Mouse (Mus musculus) stomach, embryonic 14.5 days (tissue): ENCODE results near the gene Slc27a4. TPM values are rescaled to one million over a fixed set of nuclear protein-coding genes. Genes with fewer than 3 reads are reported as not detected.

Source experiments
- ATAC-seq: fragments of 200-750 bp; cut with Nextera tagmentation; 2 replicates; pipeline ENCODE4 v1.8.0; 2017; ENCODE audit warnings: low read depth, moderate TSS enrichment; ENCODE audit not compliant: insufficient number of reproducible peaks, insufficient read depth, low FRiP score
- H3K27ac ChIP-seq: fragments of 300-500 bp; sonication (generic); 2 replicates; pipeline ENCODE4 v1.5.1; 2014; ENCODE audit warnings: mild to moderate bottlenecking, low read length, moderate library complexity, mixed read lengths
- H3K27me3 ChIP-seq: fragments of 300-500 bp; sonication (generic); 2 replicates; pipeline ENCODE4 v1.6.1; 2014; ENCODE audit warnings: low read length, control low read depth, mixed read lengths; ENCODE audit not compliant: control insufficient read depth, insufficient read depth
- H3K36me3 ChIP-seq: fragments of 300-500 bp; sonication (generic); 2 replicates; pipeline ENCODE4 v1.6.1; 2014; ENCODE audit warnings: mild to moderate bottlenecking, control low read depth, low read length, moderate library complexity, mixed read lengths; ENCODE audit not compliant: control insufficient read depth, insufficient read depth
- H3K4me1 ChIP-seq: fragments of 300-500 bp; sonication (generic); 2 replicates; pipeline ENCODE4 v1.6.1; 2014; ENCODE audit warnings: low read length, control low read depth, mixed read lengths; ENCODE audit not compliant: control insufficient read depth, insufficient read depth
- H3K4me2 ChIP-seq: fragments of 300-500 bp; sonication (generic); replicated peaks from 2 replicates; pipeline ENCODE4 v1.6.1; 2014; ENCODE audit warnings: low read depth, low read length, control low read depth
- H3K4me3 ChIP-seq: fragments of 300-500 bp; sonication (generic); 2 replicates; pipeline ENCODE4 v1.5.1; 2014; ENCODE audit warnings: low read depth, low read length, control low read depth
- H3K9ac ChIP-seq: fragments of 300-500 bp; sonication (generic); replicated peaks from 2 replicates; pipeline ENCODE4 v1.6.1; 2014; ENCODE audit warnings: low read depth, mild to moderate bottlenecking, control low read depth, low read length, moderate library complexity, mixed read lengths
- H3K9me3 ChIP-seq: fragments of 300-500 bp; sonication (generic); 2 replicates; pipeline ENCODE4 v1.6.1; 2016; ENCODE audit warnings: low read depth, low read length, control low read depth; ENCODE audit not compliant: control insufficient read depth
- WGBS: fragments of 180-500 bp; shearing (Covaris S2); extraction: QIAGEN DNeasy Blood & Tissue Kit; methylation state at CpG from one replicate; pipeline ENCODE4 v1.1.7; 2014; 5-methylcytosine and 5-hydroxymethylcytosine counted together
- microRNA-seq: library from miRNA; unstranded; fragments of <30 nt; microRNA quantifications from one replicate; pipeline ENCODE4, GENCODE M21; 2016
- polyA plus RNA-seq: library from polyadenylated mRNA; unstranded; fragments of >200 nt; fragmentation: Nextera tagmentation; extraction: Ambion mirVana; gene quantifications from 2 replicates; pipeline ENCODE4 v1.2.1, GENCODE M21; 2014

Gene Slc27a4
- polyA plus RNA-seq, 1 experiment from 2014 or later = 12.2 TPM

DNA sequence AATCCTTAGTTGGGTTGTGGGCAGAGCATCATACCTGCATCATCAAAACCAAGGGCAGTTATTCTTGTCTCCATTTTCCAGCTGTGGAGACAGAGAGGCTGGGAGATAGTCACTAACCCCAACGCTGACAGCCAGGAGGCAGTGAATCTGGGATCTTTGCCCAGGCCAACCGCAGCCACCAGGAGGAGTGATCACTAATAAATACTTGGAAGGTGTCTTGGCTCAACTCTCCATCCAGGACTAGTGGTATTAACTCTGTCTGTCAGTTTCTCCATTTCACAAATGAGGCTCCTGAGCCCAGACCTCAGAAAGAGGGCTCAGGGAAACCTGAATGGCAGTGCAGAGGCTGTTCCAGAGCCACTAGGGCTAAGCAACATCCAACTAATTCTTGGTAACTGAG, 54.9 kb downstream of the Slc27a4 start:
- WGBS = 44% methylated on average over 2 of the region's 2 CpGs
- no peak overlapping the region for H3K4me2 ChIP-seq
- H3K4me3 ChIP-seq = no peak overlapping the region
- H3K36me3 ChIP-seq = no peaks in the 10 kb centered on the region
- no peaks in the 10 kb centered on the region for H3K27me3 ChIP-seq
- ATAC-seq = no peak
- H3K4me1 ChIP-seq = no peaks in the 10 kb centered on the region
- H3K27ac ChIP-seq = no peak overlapping the region
- H3K9me3 ChIP-seq = no peaks in the 10 kb centered on the region
- no peak overlapping the region for H3K9ac ChIP-seq

GRCm38 (mm10) chr2:29857967-29858366, 55.5 kb downstream of the Slc27a4 start:
- Histone ChIP-seq H3K4me2 (no peak overlapping the region), H3K9me3 (no peaks in the 10 kb centered on the region), H3K4me3 (no peak overlapping the region), H3K27me3 (no peaks in the 10 kb centered on the region), H3K27ac (no peak overlapping the region), H3K9ac (no peak overlapping the region), H3K4me1 (no peaks in the 10 kb centered on the region), H3K36me3 (no peaks in the 10 kb centered on the region)
- ATAC-seq = no peak
- WGBS = 71% methylated on average over 5 of the region's 5 CpGs

DNA sequence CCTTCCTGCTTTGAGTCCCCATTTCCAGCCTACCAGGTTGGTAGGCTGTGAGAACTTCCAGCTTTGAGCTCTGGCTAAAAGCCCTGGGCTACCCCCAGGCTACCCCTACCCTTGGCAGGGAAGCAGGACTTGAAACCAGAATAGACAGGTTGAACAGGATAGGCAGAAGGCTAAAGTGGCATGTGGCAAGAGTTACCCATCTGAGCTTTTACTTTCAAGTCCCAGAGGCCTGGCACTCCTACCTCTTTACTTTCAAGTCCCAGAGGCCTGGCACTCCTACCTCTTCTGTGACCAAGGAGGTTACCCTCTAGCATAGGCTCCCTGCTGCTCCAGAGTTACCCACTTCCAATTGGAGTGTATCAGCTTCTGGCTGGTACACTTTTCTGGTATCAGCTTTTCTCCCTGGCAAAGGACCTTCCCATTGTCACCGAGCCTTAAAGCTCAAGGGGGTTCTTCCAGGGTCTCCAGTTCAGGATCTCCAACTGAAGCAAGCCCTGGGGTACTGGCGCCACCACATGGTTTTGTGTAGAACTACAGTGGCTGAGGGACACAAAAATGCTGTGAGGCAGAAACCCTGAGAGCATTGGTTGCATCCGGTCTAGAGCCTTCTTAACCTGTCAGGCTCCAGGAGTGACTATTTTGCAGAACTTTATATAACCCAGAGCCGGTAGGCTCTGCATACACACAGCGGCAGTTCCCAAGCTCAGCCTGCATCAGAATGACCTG, 56.5 kb downstream of the Slc27a4 start:
- H3K27ac ChIP-seq = no peak overlapping the region
- no peak for ATAC-seq
- H3K4me2 ChIP-seq = no peak overlapping the region
- H3K9me3 ChIP-seq = no peaks in the 10 kb centered on the region
- no peaks in the 10 kb centered on the region for H3K36me3 ChIP-seq
- no peak overlapping the region for H3K9ac ChIP-seq
- no peaks in the 10 kb centered on the region for H3K27me3 ChIP-seq
- H3K4me1 ChIP-seq = no peaks in the 10 kb centered on the region
- WGBS = 11% methylated on average over 5 of the region's 5 CpGs
- H3K4me3 ChIP-seq = no peak overlapping the region

- Histone ChIP-seq H3K9me3 (no peaks in the 10 kb centered on the region), H3K27ac (no peak overlapping the region), H3K4me3 (no peak overlapping the region), H3K36me3 (no peaks in the 10 kb centered on the region), H3K4me2 (no peak overlapping the region), H3K9ac (no peak overlapping the region), H3K4me1 (no peaks in the 10 kb centered on the region; the same call in 1 of the 2 replicates), H3K27me3 (no peaks in the 10 kb centered on the region)
- ATAC-seq = no peak
- 87% methylated on average over 4 of the region's 4 CpGs for WGBS
These were observed 62.7 kb downstream of the Slc27a4 start for GRCm38 (mm10) chr2:29865125-29865524.

Small RNAs within 50 kb of the gene (microRNA-seq; reads per million reads assigned to microRNA genes)
- gene Mir219a-2 (not detected), gene Mir219b (not detected)

Other genes with a start within 250 kb of the Slc27a4 start
- 13.8 TPM in 2 replicates for gene Rapgef1, start 182.9 kb upstream of the Slc27a4 start, polyA plus RNA-seq
- gene Gm13420, start 50.9 kb upstream of the Slc27a4 start, polyA plus RNA-seq = 1.6 TPM in 2 replicates
- not detected in 2 replicates for gene Gm13547, start 43.3 kb upstream of the Slc27a4 start, polyA plus RNA-seq
- 33.0 and 39.1 TPM in 2 replicates for gene Coq4, start 15.1 kb upstream of the Slc27a4 start, polyA plus RNA-seq
- 31.0 and 32.3 TPM in 2 replicates for gene Trub2, start 14.1 kb upstream of the Slc27a4 start, polyA plus RNA-seq
- gene Urm1, start 17.4 kb downstream of the Slc27a4 start, polyA plus RNA-seq = 20.8 and 24.6 TPM in 2 replicates
- 23.6 and 28.1 TPM in 2 replicates for gene Cercam, start 66.5 kb downstream of the Slc27a4 start, polyA plus RNA-seq
- 64.3 and 67.2 TPM in 2 replicates for gene Odf2, start 86.6 kb downstream of the Slc27a4 start, polyA plus RNA-seq
- gene Gle1, start 132.8 kb downstream of the Slc27a4 start, polyA plus RNA-seq = 57.7 and 59.4 TPM in 2 replicates
- gene Sptan1, start 162.9 kb downstream of the Slc27a4 start, polyA plus RNA-seq = 136 and 139 TPM in 2 replicates
- gene Wdr34, start 246.2 kb downstream of the Slc27a4 start, polyA plus RNA-seq = 29.6 and 32.7 TPM in 2 replicates